Mouse (Mus musculus): ENCODE data around the gene Disc1. TPM values are rescaled to one million over a fixed set of nuclear protein-coding genes. Genes with fewer than 3 reads are reported as not detected.

The Disc1 gene
- total RNA-seq, 2 experiments from 2014 or later = 4.1 to 4.3 TPM

- peak in 1 of 2 experiments; percentile 30 for DNase-seq
- intact Hi-C loops (cut with DNase I) = no loop called here
These were observed 233.3 kb downstream of the Disc1 start for GRCm38 (mm10) chr8:125287311-125287710.

- DNase-seq = peak; percentile 66 to 72
- intact Hi-C loops (cut with DNase I) = no loop called here
These were observed 233.9 kb downstream of the Disc1 start for GRCm38 (mm10) chr8:125287841-125288341.

- intact Hi-C loops (cut with DNase I) = loop anchor here (5.0 kb wide), 2 partner anchors 76 to 94 kb away; no protein-coding TSS in a partner anchor
- peak; percentile 59 to 70 for DNase-seq
These were observed 237.5 kb downstream of the Disc1 start for GRCm38 (mm10) chr8:125291506-125291905.

GRCm38 (mm10) chr8:125291932-125292717, 238.1 kb downstream of the Disc1 start:
- intact Hi-C loops (cut with DNase I) = loop anchor here (2.0 to 5.0 kb wide), 3 partner anchors 75 to 107 kb away; no protein-coding TSS in a partner anchor

GRCm38 (mm10) chr8:125292933-125293591, 239.1 kb downstream of the Disc1 start:
- intact Hi-C loops (cut with DNase I) = loop anchor here (2.0 to 5.0 kb wide), 3 partner anchors 74 to 108 kb away; no protein-coding TSS in a partner anchor
- peak; percentile 86 to 90 for DNase-seq

More at GRCm38 (mm10) chr8:125291932-125292717, 238.1 kb downstream of the Disc1 start:
- DNase-seq = peak; percentile 61 to 63

GRCm38 (mm10) chr8:125299248-125299647, 245.3 kb downstream of the Disc1 start:
- intact Hi-C loops (cut with DNase I) = no loop called here
- no peak for DNase-seq

GRCm38 (mm10) chr8:125301931-125302361, 248.0 kb downstream of the Disc1 start:
- no peak for DNase-seq
- intact Hi-C loops (cut with DNase I) = no loop called here

- DNase-seq = no peak
- intact Hi-C loops (cut with DNase I) = no loop called here
These were observed 252.7 kb downstream of the Disc1 start for GRCm38 (mm10) chr8:125306665-125307064.

- intact Hi-C loops (cut with DNase I) = no loop called here
These were observed 256.0 kb downstream of the Disc1 start for GRCm38 (mm10) chr8:125309985-125310384.

More at GRCm38 (mm10) chr8:125309985-125310384, 256.0 kb downstream of the Disc1 start:
- no peak for DNase-seq

Small RNA genes within 50 kb of the gene (microRNA-seq; reads per million reads assigned to microRNA genes)
- gene Gm22197 = 0 reads per million in 2 experiments

Other genes starting within 250 kb of the Disc1 start
- gene Gnpat, start 191.2 kb upstream of the Disc1 start, total RNA-seq (2021) = 100 to 1,000 TPM; 128 to 129 TPM
- gene 2810004N23Rik, start 191.1 kb upstream of the Disc1 start, total RNA-seq (2021) = 10 to 100 TPM; 40.6 to 43.8 TPM
- 10 to 100 TPM; 19.5 to 20.5 TPM for gene Exoc8, start 156.5 kb upstream of the Disc1 start, total RNA-seq (2021)
- gene Sprtn, start 156.3 kb upstream of the Disc1 start, total RNA-seq (2021) = 10 to 100 TPM; 16.0 to 18.9 TPM
- 100 to 1,000 TPM; 136 to 143 TPM for gene Egln1, start 104.9 kb upstream of the Disc1 start, total RNA-seq (2021)
- gene Tsnax, start 41.2 kb upstream of the Disc1 start, total RNA-seq (2021) = 10 to 100 TPM; 82.3 to 85.1 TPM

Measured in heart, postnatal 10 days (tissue).